Mouse (Mus musculus) kidney, adult 2 months (tissue): ENCODE results near the gene Fcrlb. TPM values are rescaled to one million over a fixed set of nuclear protein-coding genes. Genes with fewer than 3 reads are reported as not detected.

Experiments
- DNase-seq: peaks from one replicate; pipeline ENCODE4 v3.0.0; 2021
- H3K27ac ChIP-seq: fragments of 200-500 bp; 2 replicates; pipeline ENCODE4 v1.5.1; 2012; ENCODE audit warnings: low read depth, low read length, control low read depth, inconsistent platforms; ENCODE audit not compliant: insufficient read depth
- H3K27me3 ChIP-seq: fragments of 200-500 bp; replicated peaks from 2 replicates; pipeline ENCODE4 v1.6.1; 2012; ENCODE audit warnings: mild to moderate bottlenecking, moderate library complexity, low read length, inconsistent platforms; ENCODE audit not compliant: control insufficient read depth, insufficient read depth
- H3K36me3 ChIP-seq: fragments of 200-500 bp; 2 replicates; pipeline ENCODE4 v1.6.1; 2012; ENCODE audit warnings: mild to moderate bottlenecking, moderate library complexity, low read length, inconsistent platforms; ENCODE audit not compliant: control insufficient read depth, insufficient read depth
- H3K4me1 ChIP-seq: fragments of 200-500 bp; 2 replicates; pipeline ENCODE4 v1.6.1; 2011; ENCODE audit warnings: low read length; ENCODE audit not compliant: control insufficient read depth, insufficient read depth
- H3K4me3 ChIP-seq: fragments of 200-500 bp; 2 replicates; pipeline ENCODE4 v1.5.1; 2011; ENCODE audit warnings: mild to moderate bottlenecking, low read depth, low read length, control low read depth; ENCODE audit not compliant: insufficient read depth
- CTCF ChIP-seq: fragments of 200-500 bp; conservative IDR thresholded peaks from 2 replicates; pipeline ENCODE4 v1.5.1; 2011; ENCODE audit warnings: low read depth, mild to moderate bottlenecking, control low read depth, low read length, moderate library complexity, mixed read lengths; ENCODE audit not compliant: insufficient read depth, insufficient read length
- POLR2A ChIP-seq: fragments of 200-500 bp; IDR thresholded peaks from one replicate; pipeline ENCODE4 v1.6.1; 2011; ENCODE audit warnings: low read depth, low read length, control low read depth
- WGBS: fragments of 180-500 bp; shearing (Covaris S2); methylation state at CpG from one replicate; pipeline ENCODE4 v1.1.7; 2018; 5-methylcytosine and 5-hydroxymethylcytosine counted together
- polyA plus RNA-seq: library from polyadenylated mRNA; depleted of rRNA; stranded (reverse); fragments of >200 nt; gene quantifications from 2 replicates; pipeline ENCODE4 v1.2.3, GENCODE M21; 2012; rRNA removed

The Fcrlb gene
- polyA plus RNA-seq, 1 experiment: 0.31 TPM

DNA sequence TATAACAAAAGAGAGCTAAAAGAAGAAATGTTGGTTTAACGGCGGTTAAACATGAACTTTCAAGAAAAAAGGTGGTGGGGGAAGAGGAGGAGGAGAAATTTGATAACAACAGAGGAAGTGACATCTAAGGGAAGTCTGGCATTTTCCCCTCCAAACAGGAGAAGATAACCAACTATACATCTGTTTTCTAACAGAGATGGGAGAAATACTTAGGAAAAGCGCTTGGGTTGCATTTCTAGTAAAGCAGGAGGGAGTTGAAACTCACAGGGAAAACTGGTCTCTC lies 50.4 kb downstream of the Fcrlb start:
- Histone ChIP-seq H3K27me3 (no peaks in the 10 kb centered on the region), H3K4me3 (no peak overlapping the region), H3K27ac (no peak overlapping the region), H3K36me3 (no peaks in the 10 kb centered on the region), H3K4me1 (0 out of 2 replicates have a peak, but pooled peaks cover 4% of the 10 kb centered on the region)
- no peak for DNase-seq
- WGBS: 52% methylated on average over 3 of the region's 3 CpGs
- TF ChIP-seq POLR2A (no peak), CTCF (no peak)

DNA sequence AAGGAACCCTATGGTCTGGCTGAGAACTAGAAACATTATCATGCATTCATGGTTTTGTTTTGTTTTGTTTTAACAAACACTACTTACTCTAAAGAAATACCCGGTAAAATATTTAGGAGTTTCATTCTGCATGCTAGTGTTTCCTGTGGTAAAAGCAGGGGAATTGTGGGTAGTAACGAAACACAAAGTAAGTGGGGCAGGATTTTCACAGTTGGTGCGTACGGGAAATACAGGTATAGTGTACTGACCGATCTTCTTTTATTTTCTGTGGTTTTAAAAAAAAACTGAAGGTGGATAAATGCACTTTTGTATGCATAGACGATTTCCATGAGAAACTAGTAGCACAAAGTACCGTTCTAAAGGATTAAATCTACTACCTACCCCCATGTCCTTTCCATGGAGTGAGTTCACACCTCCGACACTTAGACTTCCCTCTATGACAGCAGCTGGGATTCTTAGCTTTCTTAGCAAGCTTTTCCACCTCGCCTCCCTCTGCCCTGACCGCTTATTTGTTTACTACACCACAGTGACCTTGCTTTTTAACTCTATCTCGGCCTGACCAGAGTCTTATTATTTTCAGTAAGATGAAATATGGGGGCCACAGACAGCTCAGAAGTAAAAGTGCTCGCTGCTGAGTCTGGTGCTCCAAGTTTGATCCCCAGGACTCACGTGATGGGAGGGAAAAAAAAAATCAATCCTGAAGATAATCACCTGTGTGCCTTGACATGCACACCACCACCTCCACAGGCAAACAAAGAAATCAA lies 50.9 kb downstream of the Fcrlb start:
- Histone ChIP-seq H3K36me3 (no peaks in the 10 kb centered on the region), H3K4me1 (0 out of 2 replicates have a peak, but pooled peaks cover 4% of the 10 kb centered on the region), H3K4me3 (no peak overlapping the region), H3K27ac (no peak overlapping the region), H3K27me3 (no peaks in the 10 kb centered on the region)
- DNase-seq: no peak
- 65% methylated on average over 13 of the region's 13 CpGs for WGBS
- TF ChIP-seq POLR2A: no peak
- no peak for TF ChIP-seq CTCF

DNA sequence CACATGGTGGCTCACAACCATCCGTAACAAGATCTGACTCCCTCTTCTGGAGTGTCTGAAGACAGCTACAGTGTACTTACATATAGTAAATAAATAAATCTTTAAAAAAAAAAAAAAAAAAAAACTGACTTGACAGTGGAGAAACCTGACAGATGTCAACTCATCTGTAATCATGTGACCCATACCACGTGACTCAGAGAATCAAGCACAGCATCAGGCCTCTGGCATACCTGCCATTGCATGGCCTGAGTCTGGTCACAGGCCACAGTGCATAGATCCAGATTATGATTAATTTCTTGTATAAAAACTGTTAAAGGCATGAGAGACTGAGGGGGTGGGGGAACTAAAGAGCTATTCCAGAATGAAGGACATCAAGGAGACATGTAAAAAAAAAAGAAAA lies 53.9 kb downstream of the Fcrlb start:
- no peak for TF ChIP-seq CTCF
- no peak for TF ChIP-seq POLR2A
- H3K27ac ChIP-seq: no peak overlapping the region
- DNase-seq: no peak
- H3K36me3 ChIP-seq: no peaks in the 10 kb centered on the region; the same call in 1 of the 2 replicates
- 79% methylated on average over 2 of the region's 2 CpGs for WGBS
- no peaks in the 10 kb centered on the region for H3K4me1 ChIP-seq
- H3K27me3 ChIP-seq: no peaks in the 10 kb centered on the region
- no peak overlapping the region for H3K4me3 ChIP-seq

DNA sequence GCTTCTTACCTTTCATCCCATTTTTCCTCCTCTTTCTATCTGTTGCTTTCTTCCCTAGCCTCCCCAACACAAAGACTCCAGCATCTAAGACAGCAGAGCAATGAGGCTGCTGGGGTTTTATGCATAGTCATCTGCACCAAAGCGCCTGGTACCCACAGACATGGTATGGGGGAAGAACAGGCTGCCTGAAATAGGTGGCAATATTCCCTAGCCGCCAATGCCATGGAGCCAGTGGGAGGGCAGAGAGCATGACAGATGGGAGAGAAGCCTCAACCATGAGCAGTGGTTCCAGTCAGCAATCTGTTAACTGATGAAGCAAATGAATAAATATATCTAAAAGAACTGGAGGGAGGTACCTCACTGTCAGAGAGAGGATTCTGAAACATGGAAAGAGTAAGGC lies 55.4 kb downstream of the Fcrlb start:
- TF ChIP-seq POLR2A: no peak
- no peak for TF ChIP-seq CTCF
- DNase-seq: no peak
- H3K36me3 ChIP-seq: no peaks in the 10 kb centered on the region; the same call in 1 of the 2 replicates
- H3K27ac ChIP-seq: no peak overlapping the region
- H3K27me3 ChIP-seq: no peaks in the 10 kb centered on the region
- 84% methylated on average over 2 of the region's 2 CpGs for WGBS
- no peak overlapping the region for H3K4me3 ChIP-seq
- H3K4me1 ChIP-seq: no peaks in the 10 kb centered on the region

Other genes starting within 250 kb of the Fcrlb start
- 15.4 and 16.4 TPM in 2 replicates for gene Atf6, start 45.2 kb downstream of the Fcrlb start, polyA plus RNA-seq
- gene Gm26620, start 27.9 kb downstream of the Fcrlb start, polyA plus RNA-seq: 0.75 and 1.8 TPM in 2 replicates
- gene Dusp12, start 27.4 kb downstream of the Fcrlb start, polyA plus RNA-seq: 13.8 and 18.8 TPM in 2 replicates
- 0.71 and 6.4 TPM in 2 replicates for gene Fcrla, start 14.6 kb upstream of the Fcrlb start, polyA plus RNA-seq
- 61.7 and 64.6 TPM in 2 replicates for gene Fcgr2b, start 63.6 kb upstream of the Fcrlb start, polyA plus RNA-seq
- gene Fcgr4, start 106.0 kb upstream of the Fcrlb start, polyA plus RNA-seq: 3.3 and 3.7 TPM in 2 replicates
- 4.8 and 6.4 TPM in 2 replicates for gene Fcgr3, start 152.0 kb upstream of the Fcrlb start, polyA plus RNA-seq
- 15.6 and 16.7 TPM in 2 replicates for gene Cfap126, start 201.0 kb upstream of the Fcrlb start, polyA plus RNA-seq
- 814 and 951 TPM in 2 replicates for gene Sdhc, start 237.7 kb upstream of the Fcrlb start, polyA plus RNA-seq
- 3.5 and 7.7 TPM in 2 replicates for gene Mpz, start 237.8 kb upstream of the Fcrlb start, polyA plus RNA-seq